Mouse (Mus musculus) heart, embryonic 13.5 days (tissue): Measurements from ENCODE around the gene Camta2. TPM values are rescaled to one million over a fixed set of nuclear protein-coding genes. Genes with fewer than 3 reads are reported as not detected.
A peak's percentile ranks its signal among the peaks of the same experiment; 100 is the strongest.

Experiments
- ATAC-seq: fragments of 200-750 bp; cut with Nextera tagmentation; 2 replicates; pipeline ENCODE4 v1.8.0; 2017; ENCODE audit warnings: moderate TSS enrichment; ENCODE audit not compliant: insufficient number of reproducible peaks, low FRiP score, low TSS enrichment; ENCODE audit errors: extremely low read depth
- H3K27ac ChIP-seq: fragments of 300-500 bp; sonication (generic); replicated peaks from 2 replicates; pipeline ENCODE4 v1.5.1; 2015; ENCODE audit warnings: moderate library complexity, mild to moderate bottlenecking, inconsistent platforms
- H3K27me3 ChIP-seq: fragments of 300-500 bp; sonication (generic); replicated peaks from 2 replicates; pipeline ENCODE4 v1.6.1; 2015; ENCODE audit warnings: mild to moderate bottlenecking, inconsistent platforms
- H3K36me3 ChIP-seq: fragments of 300-500 bp; sonication (generic); 2 replicates; pipeline ENCODE4 v1.6.1; 2015; ENCODE audit warnings: mild to moderate bottlenecking, inconsistent platforms
- H3K4me1 ChIP-seq: fragments of 300-500 bp; sonication (generic); 2 replicates; pipeline ENCODE4 v1.6.1; 2015; ENCODE audit warnings: inconsistent platforms
- H3K4me2 ChIP-seq: fragments of 300-500 bp; sonication (generic); 2 replicates; pipeline ENCODE4 v1.6.1; 2015; ENCODE audit warnings: inconsistent platforms, mild to moderate bottlenecking, moderate library complexity
- H3K4me3 ChIP-seq: fragments of 300-500 bp; sonication (generic); 2 replicates; pipeline ENCODE4 v1.5.1; 2015; ENCODE audit warnings: moderate library complexity, mild to moderate bottlenecking, inconsistent platforms
- H3K9ac ChIP-seq: fragments of 300-500 bp; sonication (generic); 2 replicates; pipeline ENCODE4 v1.6.1; 2015; ENCODE audit warnings: inconsistent platforms, mild to moderate bottlenecking, moderate library complexity
- H3K9me3 ChIP-seq: fragments of 300-500 bp; sonication (generic); 2 replicates; pipeline ENCODE4 v1.6.1; 2016; ENCODE audit warnings: inconsistent platforms
- WGBS: fragments of 180-500 bp; shearing (Covaris S2); methylation state at CpG from one replicate; pipeline ENCODE4 v1.1.7; 2015; ENCODE audit warnings: mixed read lengths; 5-methylcytosine and 5-hydroxymethylcytosine counted together
- polyA plus RNA-seq: library from polyadenylated mRNA; unstranded; fragments of >200 nt; fragmentation: Nextera tagmentation; extraction: Ambion mirVana; gene quantifications from 2 replicates; pipeline ENCODE4 v1.2.1, GENCODE M21; 2015

Camta2 gene
- polyA plus RNA-seq, 1 experiment from 2014 or later: 10.1 TPM

DNA sequence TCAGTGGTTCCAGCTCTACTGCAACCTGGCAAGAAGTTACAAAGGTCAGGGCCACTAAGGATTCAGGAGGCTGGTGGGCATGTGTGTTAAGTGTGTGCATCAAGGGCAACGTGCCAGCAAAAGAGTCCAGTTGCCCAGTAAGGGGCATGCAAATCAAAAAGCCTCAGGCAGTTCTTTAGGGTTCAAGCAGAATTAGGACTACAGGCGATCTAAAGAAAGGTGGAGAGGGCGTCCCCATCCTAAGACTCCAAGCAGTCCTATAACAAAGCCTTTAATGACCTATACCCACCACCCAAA is 41.7 kb downstream of the Camta2 start:
- Histone ChIP-seq H3K4me3 (peak overlapping the region; percentile 77), H3K27ac (peak overlapping the region; percentile 95), H3K36me3 (peaks cover 63% of the 10 kb centered on the region), H3K27me3 (no peaks in the 10 kb centered on the region), H3K9ac (peak overlapping the region; percentile 95), H3K4me2 (peak overlapping the region; percentile 80), H3K9me3 (no peaks in the 10 kb centered on the region), H3K4me1 (peaks cover 48% of the 10 kb centered on the region)
- ATAC-seq: no peak
- WGBS: 23% methylated on average over 3 of the region's 3 CpGs

DNA sequence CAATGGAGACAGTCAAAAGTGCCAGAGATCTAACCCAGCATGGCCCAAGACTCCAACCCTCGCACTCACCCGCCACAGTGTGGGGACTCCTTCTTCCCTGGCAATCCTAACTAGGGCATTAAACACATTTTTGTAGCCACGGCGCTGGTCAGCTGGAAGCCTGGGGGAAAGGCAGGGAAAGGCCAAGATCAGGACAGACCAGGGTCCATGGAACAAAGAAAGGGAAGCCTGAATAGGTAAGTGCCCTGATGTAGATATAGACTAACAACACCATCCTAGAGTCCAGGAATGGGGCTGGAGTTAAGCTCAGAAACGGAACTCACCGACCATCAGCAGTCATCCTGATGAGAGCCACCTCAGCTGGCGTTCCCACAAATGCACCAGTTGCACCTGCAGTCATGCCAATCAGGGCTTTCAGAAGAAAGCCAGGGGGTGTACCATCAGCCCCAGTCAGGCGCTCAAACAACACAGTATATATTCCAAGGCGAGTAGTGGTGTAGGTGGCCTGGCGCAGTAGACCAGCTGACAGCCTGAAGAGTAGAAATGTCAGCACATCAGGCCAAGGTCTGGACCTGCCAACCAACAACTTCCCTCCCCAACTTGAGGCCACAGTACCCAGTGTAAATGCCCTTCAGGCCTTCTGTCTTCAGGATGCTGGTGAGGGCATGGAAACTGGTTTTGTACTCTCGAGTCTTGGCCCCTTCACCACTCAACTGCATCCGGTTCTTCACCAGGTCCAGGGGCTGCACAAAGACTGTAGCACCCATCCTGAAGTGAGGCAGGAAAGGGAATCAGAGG is 42.2 kb downstream of the Camta2 start:
- no peaks in the 10 kb centered on the region for H3K9me3 ChIP-seq
- peak overlapping the region; percentile 77 for H3K4me3 ChIP-seq
- no peaks in the 10 kb centered on the region for H3K27me3 ChIP-seq
- 74% methylated on average over 12 of the region's 12 CpGs for WGBS
- peak overlapping the region; percentile 95 for H3K9ac ChIP-seq
- H3K27ac ChIP-seq: peak overlapping the region; percentile 95
- H3K36me3 ChIP-seq: peaks cover 57% of the 10 kb centered on the region
- ATAC-seq: no peak
- peak overlapping the region; percentile 80 for H3K4me2 ChIP-seq
- H3K4me1 ChIP-seq: peaks cover 43% of the 10 kb centered on the region

DNA sequence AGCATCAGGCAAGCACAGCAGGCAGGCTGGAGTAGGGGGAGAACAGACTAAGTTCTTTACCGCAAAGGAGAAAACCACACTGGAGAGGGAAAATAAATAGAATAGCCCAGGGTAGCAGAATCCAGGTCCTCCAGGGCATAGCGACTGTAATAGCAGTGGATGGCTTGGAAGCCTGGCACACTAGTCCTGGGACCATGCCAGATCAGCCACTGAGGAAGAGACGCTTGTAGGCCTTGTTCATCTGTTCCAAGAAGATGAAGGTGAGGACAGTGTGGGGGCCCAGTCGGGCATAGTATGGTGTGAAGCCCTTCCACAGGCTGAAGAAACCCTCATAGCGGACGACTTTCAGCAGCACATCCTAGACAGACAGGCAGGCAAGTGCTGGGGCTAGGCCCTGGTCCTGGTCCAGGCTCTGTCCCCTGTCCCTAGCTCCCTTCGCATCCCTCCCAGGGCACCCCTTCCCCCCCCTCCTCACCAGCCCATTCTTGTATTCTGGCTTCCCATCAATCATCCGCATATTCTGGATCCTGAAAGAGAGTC is 43.3 kb downstream of the Camta2 start:
- H3K4me1 ChIP-seq: peaks cover 38% of the 10 kb centered on the region
- H3K27ac ChIP-seq: no peak overlapping the region
- ATAC-seq: no peak
- H3K4me3 ChIP-seq: no peak overlapping the region
- H3K36me3 ChIP-seq: peaks cover 47% of the 10 kb centered on the region
- no peak overlapping the region; the same call in 1 of the 2 replicates for H3K4me2 ChIP-seq
- H3K9me3 ChIP-seq: no peaks in the 10 kb centered on the region
- peak overlapping the region; percentile 95 for H3K9ac ChIP-seq
- no peaks in the 10 kb centered on the region for H3K27me3 ChIP-seq
- 92% methylated on average over 8 of the region's 8 CpGs for WGBS

DNA sequence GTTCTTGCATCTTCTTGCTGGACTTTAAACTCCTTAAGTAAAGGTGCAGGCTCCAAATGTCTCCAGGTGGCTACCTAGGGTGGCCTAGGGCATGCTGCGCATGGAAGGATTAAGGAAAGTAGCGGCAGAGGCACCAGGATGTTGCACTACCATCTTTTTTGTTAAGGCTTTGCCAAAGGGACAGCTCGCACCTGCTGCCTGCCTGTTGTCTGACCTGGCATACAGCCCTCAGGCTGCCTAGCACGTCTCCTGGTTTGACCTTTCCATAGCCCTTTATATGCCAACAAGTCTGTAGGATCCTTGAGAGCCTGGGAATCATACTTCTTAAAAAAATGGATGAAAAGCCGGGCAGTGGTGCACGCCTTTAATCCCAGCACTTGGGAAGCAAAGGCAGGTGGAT is 44.9 kb downstream of the Camta2 start:
- Histone ChIP-seq H3K9me3 (no peaks in the 10 kb centered on the region), H3K4me1 (peaks cover 37% of the 10 kb centered on the region), H3K4me3 (no peak overlapping the region), H3K27ac (no peak overlapping the region), H3K36me3 (peaks cover 34% of the 10 kb centered on the region), H3K4me2 (no peak overlapping the region), H3K9ac (no peak overlapping the region), H3K27me3 (no peaks in the 10 kb centered on the region)
- WGBS: 89% methylated on average over 6 of the region's 6 CpGs
- ATAC-seq: no peak

DNA sequence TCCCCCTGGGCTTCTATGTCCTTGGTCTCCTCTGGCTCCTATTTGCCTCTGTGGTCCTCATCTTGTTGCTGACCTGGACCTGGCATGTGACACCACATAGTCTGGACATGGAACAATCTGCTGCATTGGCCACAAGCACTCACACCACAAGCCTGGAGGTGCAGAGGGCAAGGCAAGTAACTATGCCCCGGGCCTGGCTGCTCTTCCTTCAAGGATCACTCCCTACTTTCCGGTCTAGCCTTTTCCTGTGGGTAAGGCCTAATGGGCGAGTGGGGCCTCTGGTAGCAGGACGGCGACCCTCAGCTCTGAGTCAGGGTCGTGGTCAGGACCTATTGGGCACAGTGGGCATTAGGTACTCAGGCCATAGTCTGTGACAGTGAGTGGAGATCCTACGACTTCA is 46.7 kb downstream of the Camta2 start:
- Histone ChIP-seq H3K27ac (no peak overlapping the region), H3K4me2 (no peak overlapping the region), H3K27me3 (no peaks in the 10 kb centered on the region), H3K9me3 (no peaks in the 10 kb centered on the region), H3K4me3 (no peak overlapping the region), H3K36me3 (peaks cover 34% of the 10 kb centered on the region), H3K4me1 (peaks cover 32% of the 10 kb centered on the region), H3K9ac (no peak overlapping the region)
- no peak for ATAC-seq
- 74% methylated on average over 7 of the region's 7 CpGs for WGBS

DNA sequence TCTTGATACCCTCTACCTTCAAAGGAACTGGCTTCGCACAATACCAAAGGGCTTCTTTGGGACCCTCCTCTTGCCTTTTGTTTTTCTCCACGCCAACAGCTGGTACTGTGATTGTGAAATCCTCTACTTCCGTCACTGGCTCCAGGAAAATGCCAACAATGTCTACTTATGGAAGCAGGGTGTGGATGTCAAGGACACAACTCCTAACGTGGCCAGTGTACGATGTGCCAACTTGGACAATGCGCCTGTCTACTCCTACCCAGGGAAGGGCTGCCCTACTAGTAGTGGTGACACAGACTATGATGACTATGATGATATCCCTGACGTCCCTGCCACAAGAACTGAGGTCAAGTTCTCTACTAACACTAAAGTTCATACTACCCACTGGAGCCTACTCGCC is 47.9 kb downstream of the Camta2 start:
- WGBS: 72% methylated on average over 8 of the region's 8 CpGs
- Histone ChIP-seq H3K4me2 (no peak overlapping the region), H3K27me3 (no peaks in the 10 kb centered on the region), H3K4me1 (peaks cover 20% of the 10 kb centered on the region), H3K36me3 (peaks cover 24% of the 10 kb centered on the region), H3K27ac (0 out of 2 replicates have a peak overlapping the region, but pooled peaks have one; percentile 77), H3K9ac (no peak overlapping the region), H3K4me3 (no peak overlapping the region), H3K9me3 (no peaks in the 10 kb centered on the region)
- no peak for ATAC-seq

DNA sequence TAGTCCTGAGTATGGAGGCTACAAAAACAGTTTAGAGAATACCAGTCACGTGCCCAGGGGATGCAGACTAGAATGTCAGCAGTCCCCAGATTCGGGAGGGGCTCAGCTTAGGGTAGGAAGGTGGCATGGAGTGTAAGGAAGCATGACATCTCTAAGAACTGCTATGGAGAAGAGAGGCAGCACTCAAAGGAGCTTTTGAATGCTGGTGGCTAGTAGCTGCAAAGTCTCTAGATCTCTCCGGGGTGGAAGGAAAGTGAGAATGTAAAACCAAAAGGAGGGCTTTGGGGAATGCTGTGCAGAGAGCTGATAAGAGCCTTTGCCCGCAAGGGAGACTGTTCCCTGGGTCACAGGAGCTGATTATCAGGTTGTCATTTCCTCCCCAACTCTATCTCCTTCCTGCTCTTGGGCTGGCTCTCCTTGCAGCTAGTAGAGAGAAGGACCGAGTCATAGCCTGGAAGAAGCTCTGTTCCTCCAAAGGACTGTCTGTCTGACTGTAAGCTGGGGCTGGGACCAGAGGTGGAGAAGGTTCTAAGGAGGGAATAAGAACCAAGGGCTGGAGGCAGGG is 49.1 kb downstream of the Camta2 start, which contains the start of gene Gp1ba:
Gene Gp1ba (plus strand): TSS at position 409 of the 565 bp plus-strand sequence.
- no peak for ATAC-seq
- no peaks in the 10 kb centered on the region for H3K27me3 ChIP-seq
- H3K27ac ChIP-seq: peak within 1 kb of the TSS; percentile 77
- H3K4me2 ChIP-seq: peak within 1 kb of the TSS; percentile 43; the same call in 1 of the 2 replicates
- H3K4me1 ChIP-seq: peaks cover 19% of the 10 kb centered on the region
- H3K9me3 ChIP-seq: no peaks in the 10 kb centered on the region
- H3K9ac ChIP-seq: peak within 1 kb of the TSS; percentile 2
- H3K4me3 ChIP-seq: 0 out of 2 replicates have a peak within 1 kb of the TSS, but pooled peaks have one; percentile 7
- H3K36me3 ChIP-seq: peaks cover 12% of the 10 kb centered on the region
- 6% methylated on average over 5 of the region's 5 CpGs for WGBS

DNA sequence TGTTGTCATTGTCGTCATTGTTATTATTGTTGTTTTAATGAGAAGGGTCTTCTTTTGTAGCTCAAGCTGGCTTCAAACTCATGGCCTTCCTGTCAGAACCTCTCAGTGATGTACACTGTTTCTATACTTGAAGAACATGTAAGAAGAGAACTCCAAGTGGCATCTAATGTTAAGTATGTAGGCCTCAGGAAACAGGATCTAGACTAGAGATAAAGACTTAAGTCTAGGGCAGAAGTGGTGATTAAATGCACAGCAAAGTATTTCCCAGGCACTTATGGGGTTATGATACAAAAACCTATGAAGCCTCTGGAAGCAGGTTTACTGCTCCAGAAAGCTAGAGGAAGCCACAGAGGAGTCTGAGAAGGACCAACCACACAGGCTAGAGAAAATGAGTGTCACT is 49.6 kb downstream of the Camta2 start:
- WGBS: 66% methylated on average over 1 of the region's 1 CpGs
- Histone ChIP-seq H3K27me3 (no peaks in the 10 kb centered on the region), H3K9ac (no peak overlapping the region; the same call in 1 of the 2 replicates), H3K4me2 (peak overlapping the region; percentile 43; the same call in 1 of the 2 replicates), H3K4me3 (no peak overlapping the region), H3K36me3 (peaks cover 7% of the 10 kb centered on the region), H3K4me1 (peaks cover 19% of the 10 kb centered on the region), H3K9me3 (no peaks in the 10 kb centered on the region), H3K27ac (peak overlapping the region; percentile 77)
- no peak for ATAC-seq

DNA sequence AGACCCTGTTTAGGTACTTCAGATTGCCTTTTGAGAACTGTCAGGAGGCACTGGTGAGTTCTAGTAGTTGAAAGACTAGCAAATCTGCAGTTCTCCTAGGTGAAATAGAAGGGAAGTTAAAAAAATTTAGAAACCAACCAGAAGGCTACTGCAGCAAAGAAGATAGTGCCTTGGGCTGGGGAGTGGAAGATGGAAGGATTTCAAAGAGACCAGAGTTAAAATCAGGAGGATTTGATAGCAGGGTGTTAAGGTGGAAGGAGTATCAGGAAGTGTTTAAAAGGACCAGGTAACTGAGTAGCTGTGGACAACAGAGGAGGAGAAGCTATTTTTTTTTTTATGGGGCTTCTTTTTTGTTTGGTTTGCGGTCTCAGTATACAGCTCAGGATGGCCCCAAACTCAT is 50.1 kb downstream of the Camta2 start:
- Histone ChIP-seq H3K4me2 (no peak overlapping the region), H3K27ac (peak overlapping the region; percentile 77; the same call in 1 of the 2 replicates), H3K36me3 (peaks cover 2% of the 10 kb centered on the region), H3K9me3 (no peaks in the 10 kb centered on the region), H3K27me3 (no peaks in the 10 kb centered on the region), H3K4me3 (no peak overlapping the region), H3K4me1 (peaks cover 19% of the 10 kb centered on the region), H3K9ac (no peak overlapping the region)
- 96% methylated on average over 1 of the region's 1 CpGs for WGBS
- no peak for ATAC-seq

DNA sequence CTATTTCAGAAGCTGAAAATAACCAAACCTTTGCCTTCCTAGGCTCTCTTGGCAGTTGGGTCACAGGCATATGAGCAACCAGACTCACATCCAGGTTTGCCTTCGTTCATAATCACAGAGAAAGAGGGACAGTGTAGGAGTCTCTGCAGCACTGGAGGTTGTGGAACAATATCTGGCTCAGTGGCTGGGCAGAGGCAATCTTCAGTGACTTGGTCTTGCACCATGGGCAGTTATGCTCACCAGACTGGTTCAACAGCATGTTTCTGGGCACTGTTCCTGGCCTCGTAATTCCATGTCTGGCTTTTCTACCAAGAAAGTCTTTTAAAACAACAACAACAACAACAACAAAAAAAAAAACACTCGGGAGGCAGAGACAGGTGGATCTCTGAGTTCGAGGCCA is 52.3 kb downstream of the Camta2 start:
- Histone ChIP-seq H3K4me2 (no peak overlapping the region), H3K4me3 (no peak overlapping the region), H3K9me3 (no peaks in the 10 kb centered on the region), H3K4me1 (peaks cover 19% of the 10 kb centered on the region), H3K27ac (no peak overlapping the region), H3K9ac (no peak overlapping the region), H3K36me3 (no peaks in the 10 kb centered on the region), H3K27me3 (no peaks in the 10 kb centered on the region)
- ATAC-seq: no peak
- 74% methylated on average over 4 of the region's 4 CpGs for WGBS

DNA sequence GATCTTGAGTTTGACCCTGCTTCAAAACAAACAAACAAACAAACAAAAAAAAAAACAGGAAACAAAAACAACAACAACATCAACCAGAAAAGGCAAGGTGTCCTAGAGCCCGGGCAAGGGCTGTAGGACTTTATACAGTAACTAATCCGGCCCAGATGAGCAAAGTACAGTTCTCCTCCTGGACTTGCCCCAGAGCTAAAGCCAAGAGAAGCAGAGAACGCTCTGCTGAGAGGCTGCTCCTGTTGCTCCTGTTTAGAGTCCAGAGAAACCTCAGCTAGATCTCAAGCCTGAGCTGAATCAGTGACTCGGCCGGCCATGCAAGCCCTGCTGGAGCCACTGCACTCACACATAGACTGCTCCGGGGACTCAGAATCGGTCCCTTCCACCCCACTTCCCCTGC is 57.8 kb downstream of the Camta2 start:
- Histone ChIP-seq H3K4me3 (no peak overlapping the region), H3K9ac (no peak overlapping the region), H3K4me1 (no peaks in the 10 kb centered on the region), H3K36me3 (no peaks in the 10 kb centered on the region), H3K27ac (no peak overlapping the region), H3K9me3 (no peaks in the 10 kb centered on the region), H3K4me2 (no peak overlapping the region), H3K27me3 (no peaks in the 10 kb centered on the region)
- no peak for ATAC-seq
- WGBS: 55% methylated on average over 7 of the region's 7 CpGs
